Mouse (Mus musculus) heart, adult 2 months (tissue): ENCODE measurements around the gene Tubal3.

Experiments used
- CTCF ChIP-seq: fragments of 200-600 bp; IDR thresholded peaks from 2 replicates; pipeline ENCODE4 v1.8.1; 2022; ENCODE audit warnings: antibody characterized with exemption, mild to moderate bottlenecking, moderate library complexity
- EP300 ChIP-seq: fragments of 200-500 bp; IDR thresholded peaks from 2 replicates; pipeline ENCODE4 v1.6.1; 2011; ENCODE audit warnings: low read depth, low read length, control low read depth; ENCODE audit not compliant: insufficient read depth
- POLR2A ChIP-seq: fragments of 200-500 bp; IDR thresholded peaks from 2 replicates; pipeline ENCODE4 v1.6.1; 2011; ENCODE audit warnings: mild to moderate bottlenecking, low read depth, low read length, control low read depth; ENCODE audit not compliant: insufficient read depth

DNA sequence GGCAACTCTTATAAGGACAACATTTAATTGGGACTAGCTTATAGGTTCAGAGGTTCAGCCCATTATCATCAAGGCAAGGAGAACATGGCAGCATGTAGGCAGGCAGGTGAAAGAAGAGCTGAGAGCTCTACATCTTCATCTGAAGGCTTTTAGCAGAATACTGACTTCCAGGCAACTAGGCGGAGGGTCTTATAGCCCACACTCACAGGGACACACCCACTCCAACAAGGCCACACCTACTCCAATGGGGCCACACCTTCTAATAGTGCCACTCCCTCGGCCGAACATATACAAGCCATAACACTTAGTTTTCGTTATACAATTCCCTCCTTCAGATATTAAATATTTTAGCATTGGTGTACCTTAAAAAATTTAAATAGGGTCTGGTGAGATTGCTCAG, 45.2 kb upstream of the Tubal3 start:
- TF ChIP-seq CTCF (no peak), POLR2A (no peak), EP300 (no peak)
